ENCODE assay signal across 8 mouse cellular contexts in the genomic region with DNA sequence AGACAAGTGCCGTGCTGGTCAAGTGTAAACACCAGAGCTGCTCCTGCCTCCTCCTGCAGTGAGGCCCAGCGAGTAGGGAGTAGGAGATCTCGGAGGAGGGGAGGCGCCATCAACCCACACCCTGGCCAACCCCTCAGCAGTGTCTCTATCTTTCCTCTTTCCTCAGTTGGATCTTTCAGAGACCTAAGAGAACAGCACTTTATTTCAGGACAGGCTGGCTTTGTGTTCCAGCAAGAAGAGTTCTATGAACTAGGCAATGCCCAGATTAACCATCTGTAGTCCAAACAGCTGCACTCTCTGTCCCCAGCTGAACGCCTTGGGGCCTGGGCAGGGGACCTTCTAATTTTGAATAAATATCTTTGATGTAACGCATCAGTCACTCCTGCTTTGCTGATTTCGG.
DNase-seq lines count a peak whose midpoint lies in the region; ATAC-seq lines count a peak whose summit lies in the region.

No protein-coding gene starts in this region.

- H3K4me3 ChIP-seq in heart, embryonic 15.5 days: no peak overlapping the region
- no peak overlapping the region for H3K4me3 ChIP-seq in hindbrain, embryonic 13.5 days
- H3K4me3 ChIP-seq in midbrain, embryonic 11.5 days (ENCODE audit: low read depth, low read length): no peak overlapping the region

- DNase-seq in heart, adult 9 months (ENCODE audit: low spot score in 2 of 2): no peak
- peak; percentile 49 for DNase-seq in embryo, embryonic 10.5 days (ENCODE audit: low spot score)
- no peak for DNase-seq in midbrain, embryonic 11.5 days (ENCODE audit: low spot score, missing footprints)
- DNase-seq in left cerebral cortex, postnatal 36 days (ENCODE audit: low spot score in 2 of 2): no peak
- DNase-seq in right cerebral cortex, adult 18-20 months: no peak
- no peak for DNase-seq in thymus, adult 18-20 months

- H3K9ac ChIP-seq in heart, embryonic 15.5 days: peak overlapping the region; percentile 37; the same call in 1 of the 2 replicates
- H3K9ac ChIP-seq in hindbrain, embryonic 13.5 days: peak overlapping the region; percentile 58; the same call in 1 of the 2 replicates
- H3K9ac ChIP-seq in midbrain, embryonic 11.5 days (ENCODE audit: low read length): peak overlapping the region; percentile 63

- H3K4me2 ChIP-seq in heart, embryonic 15.5 days: peak overlapping the region; percentile 26; the same call in 1 of the 2 replicates
- peak overlapping the region; percentile 32 for H3K4me2 ChIP-seq in hindbrain, embryonic 13.5 days
- peak overlapping the region; percentile 15; the same call in 1 of the 2 replicates for H3K4me2 ChIP-seq in midbrain, embryonic 11.5 days

- H3K27me3 ChIP-seq in heart, embryonic 15.5 days: no peaks in the 10 kb centered on the region
- H3K27me3 ChIP-seq in hindbrain, embryonic 13.5 days: no peaks in the 10 kb centered on the region
- H3K27me3 ChIP-seq in midbrain, embryonic 11.5 days (ENCODE audit: control insufficient read depth, insufficient read depth, low read length): no peaks in the 10 kb centered on the region

- H3K4me1 ChIP-seq in heart, embryonic 15.5 days (replicated peaks): peaks cover 96% of the 10 kb centered on the region
- peaks cover 94% of the 10 kb centered on the region for H3K4me1 ChIP-seq in hindbrain, embryonic 13.5 days (replicated peaks)
- H3K4me1 ChIP-seq in midbrain, embryonic 11.5 days (ENCODE audit: control insufficient read depth, insufficient read depth, low read length): peaks cover 43% of the 10 kb centered on the region

- peaks cover 12% of the 10 kb centered on the region; the same call in 1 of the 2 replicates for H3K36me3 ChIP-seq in heart, embryonic 15.5 days
- H3K36me3 ChIP-seq in hindbrain, embryonic 13.5 days: 0 out of 2 replicates have a peak, but pooled peaks cover 5% of the 10 kb centered on the region
- H3K36me3 ChIP-seq in midbrain, embryonic 11.5 days (ENCODE audit: control insufficient read depth, insufficient read depth, low read length): peaks cover 3% of the 10 kb centered on the region

- WGBS in heart, embryonic 15.5 days: 36% methylated on average over 7 of the region's 7 CpGs
- 13% methylated on average over 7 of the region's 7 CpGs for WGBS in hindbrain, embryonic 13.5 days
- WGBS in midbrain, embryonic 11.5 days: 7% methylated on average over 7 of the region's 7 CpGs

- H3K27ac ChIP-seq in heart, embryonic 15.5 days: peak overlapping the region; percentile 93
- peak overlapping the region; percentile 97 for H3K27ac ChIP-seq in hindbrain, embryonic 13.5 days
- H3K27ac ChIP-seq in midbrain, embryonic 11.5 days (ENCODE audit: low read depth, low read length): peak overlapping the region; percentile 94

- no peak for ATAC-seq in heart, embryonic 15.5 days (replicated peaks; ENCODE audit: insufficient number of reproducible peaks, insufficient read depth, low FRiP score, low read depth)
- ATAC-seq in hindbrain, embryonic 13.5 days (ENCODE audit: low FRiP score): peak; percentile 27; the same call in 1 of the 2 replicates
- peak; percentile 25 for ATAC-seq in midbrain, embryonic 11.5 days (ENCODE audit: low FRiP score)

- no peaks in the 10 kb centered on the region for H3K9me3 ChIP-seq in heart, embryonic 15.5 days (replicated peaks)
- no peaks in the 10 kb centered on the region for H3K9me3 ChIP-seq in hindbrain, embryonic 13.5 days
- no peaks in the 10 kb centered on the region for H3K9me3 ChIP-seq in midbrain, embryonic 11.5 days (ENCODE audit: control insufficient read depth, low read length)

- intact Hi-C loops in left cerebral cortex, postnatal 36 days (cut with DNase I): no loop called here
